Mouse (Mus musculus) liver, embryonic 16.5 days (tissue): ENCODE data around the gene Tarbp1. TPM values are rescaled to one million over a fixed set of nuclear protein-coding genes. Genes with fewer than 3 reads are reported as not detected.
"Not testable (repeated sequence)": the region's sequence is repeated elsewhere in the genome, so short reads cannot be mapped to it uniquely, and the experiment has no call there.

Experiments
- ATAC-seq: fragments of 200-750 bp; cut with Nextera tagmentation; 2 replicates; pipeline ENCODE4 v1.8.0; 2017; ENCODE audit warnings: low read depth, mild to moderate bottlenecking, moderate number of reproducible peaks, moderate library complexity
- H3K27ac ChIP-seq: fragments of 300-500 bp; sonication (generic); 2 replicates; pipeline ENCODE4 v1.5.1; 2014; ENCODE audit warnings: mild to moderate bottlenecking, low read length
- H3K27me3 ChIP-seq: fragments of 300-500 bp; sonication (generic); 2 replicates; pipeline ENCODE4 v1.6.1; 2014; ENCODE audit warnings: low read depth, low read length, mixed read lengths; ENCODE audit not compliant: control insufficient read depth, insufficient read depth
- H3K36me3 ChIP-seq: fragments of 300-500 bp; sonication (generic); 2 replicates; pipeline ENCODE4 v1.6.1; 2014; ENCODE audit warnings: mild to moderate bottlenecking; ENCODE audit not compliant: control insufficient read depth, insufficient read depth
- H3K4me1 ChIP-seq: fragments of 300-500 bp; sonication (generic); 2 replicates; pipeline ENCODE4 v1.6.1; 2014; ENCODE audit warnings: low read depth, low read length, mixed read lengths; ENCODE audit not compliant: control insufficient read depth
- H3K4me2 ChIP-seq: fragments of 300-500 bp; sonication (generic); 2 replicates; pipeline ENCODE4 v1.6.1; 2014; ENCODE audit warnings: low read depth, low read length, mixed read lengths
- H3K4me3 ChIP-seq: fragments of 300-500 bp; sonication (generic); 2 replicates; pipeline ENCODE4 v1.5.1; 2014; ENCODE audit warnings: low read depth, mild to moderate bottlenecking, low read length
- H3K9ac ChIP-seq: fragments of 300-500 bp; sonication (generic); 2 replicates; pipeline ENCODE4 v1.6.1; 2014; ENCODE audit warnings: low read depth, low read length
- H3K9me3 ChIP-seq: fragments of 300-500 bp; sonication (generic); replicated peaks from 2 replicates; pipeline ENCODE4 v1.6.1; 2016; ENCODE audit warnings: low read length; ENCODE audit not compliant: control insufficient read depth
- WGBS: fragments of 180-500 bp; shearing (Covaris S2); extraction: QIAGEN DNeasy Blood & Tissue Kit; methylation state at CpG from one replicate; pipeline ENCODE4 v1.1.7; 2014; ENCODE audit not compliant: insufficient replicate concordance; 5-methylcytosine and 5-hydroxymethylcytosine counted together
- polyA plus RNA-seq: library from polyadenylated mRNA; unstranded; fragments of >200 nt; fragmentation: Nextera tagmentation; extraction: Ambion mirVana; gene quantifications from 2 replicates; pipeline ENCODE4 v1.2.1, GENCODE M21; 2015

The Tarbp1 gene
- polyA plus RNA-seq, 1 experiment from 2014 or later, result 1.3 TPM

DNA sequence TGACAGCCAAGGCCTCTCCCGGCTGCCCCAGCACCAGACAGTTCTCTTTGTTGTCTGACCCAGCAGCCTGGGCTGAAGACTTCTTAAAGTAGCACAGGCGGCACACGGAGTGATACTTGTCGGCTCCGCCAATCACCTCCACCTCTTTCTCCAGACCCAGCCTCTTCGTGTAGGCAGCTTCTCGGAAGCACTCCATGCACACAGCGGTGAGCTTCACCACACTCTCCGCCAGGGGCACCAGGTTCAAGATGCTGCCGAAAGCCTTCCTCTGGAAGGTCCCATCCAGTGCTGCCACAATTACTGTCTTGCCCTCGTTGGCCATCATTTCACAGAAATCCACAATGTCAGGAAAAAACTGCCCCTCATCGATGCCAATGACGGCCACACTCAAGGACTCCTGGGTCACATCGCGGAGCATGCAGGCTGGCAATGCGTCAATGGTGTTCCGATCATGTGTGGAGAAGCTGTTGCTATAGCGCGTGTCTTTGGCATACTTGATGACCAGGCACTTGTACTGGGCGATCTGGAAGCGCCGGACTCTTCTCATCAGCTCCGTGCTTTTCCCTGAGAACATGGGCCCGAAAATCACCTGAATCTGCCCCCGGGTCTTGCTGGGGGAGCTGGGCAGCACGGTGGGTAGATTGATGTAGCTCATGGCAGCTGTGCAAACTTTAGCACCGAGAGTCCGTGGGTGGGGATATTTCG, 1.4 kb upstream of the Tarbp1 start:
- WGBS, result 45% methylated on average over 29 of the region's 29 CpGs

DNA sequence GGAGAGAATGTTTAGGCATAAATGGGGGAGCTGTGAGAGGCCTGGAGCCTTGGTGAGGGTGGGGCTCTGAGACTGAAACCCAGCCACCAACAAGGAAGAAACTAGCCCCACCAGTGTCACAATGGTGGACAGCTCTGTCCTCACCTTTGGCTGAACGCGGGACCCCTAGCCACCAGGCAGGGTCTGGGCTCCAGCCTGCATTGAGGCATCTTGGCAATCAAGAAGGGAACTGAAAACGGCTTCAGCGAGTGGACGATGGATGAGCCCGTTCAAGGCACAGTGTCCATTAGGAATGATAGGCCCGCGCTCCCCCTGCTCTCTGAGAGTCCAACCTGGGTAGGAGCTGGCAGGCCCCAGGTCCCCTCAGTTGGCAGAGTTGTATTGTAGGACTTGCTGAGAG, 873 bp upstream of the Tarbp1 start:
- H3K4me3 ChIP-seq, H3K9ac ChIP-seq, H3K27me3 ChIP-seq, H3K4me2 ChIP-seq, ATAC-seq, H3K36me3 ChIP-seq, H3K27ac ChIP-seq, H3K9me3 ChIP-seq: not testable (repeated sequence)
- 58% methylated on average over 8 of the region's 8 CpGs for WGBS
- peaks cover 10% of the 10 kb centered on the region for H3K4me1 ChIP-seq

More for the DNA sequence above, 1.4 kb upstream of the Tarbp1 start:
- H3K4me1 ChIP-seq, result peaks cover 10% of the 10 kb centered on the region
- H3K9me3 ChIP-seq, H3K4me3 ChIP-seq, H3K27ac ChIP-seq, H3K9ac ChIP-seq, H3K27me3 ChIP-seq, H3K36me3 ChIP-seq, ATAC-seq, H3K4me2 ChIP-seq: not testable (repeated sequence)

DNA sequence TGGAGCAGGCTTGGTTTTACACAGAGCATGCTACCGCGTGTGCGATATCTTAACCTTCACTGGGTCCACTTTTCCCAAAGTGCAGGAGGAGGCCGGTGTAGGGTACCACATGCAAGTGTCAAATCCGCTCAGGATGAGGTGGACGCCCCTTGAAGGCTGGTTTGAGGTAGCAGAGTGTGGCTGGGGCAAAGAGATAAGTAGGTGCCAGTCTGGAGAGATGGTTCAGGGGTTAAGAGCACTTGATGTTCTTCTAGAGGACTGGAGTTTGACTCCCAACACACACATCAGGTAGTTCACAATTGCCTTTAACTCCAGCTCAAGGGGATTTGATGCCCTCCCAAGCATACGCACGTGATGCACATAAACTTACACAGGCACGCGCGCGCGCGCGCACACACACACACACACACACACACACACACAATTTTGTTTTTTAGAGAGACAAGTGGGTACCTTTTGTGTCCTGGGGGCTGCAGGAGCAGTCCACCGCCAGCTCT, 1.0 kb downstream of the Tarbp1 start:
- Histone ChIP-seq H3K27ac (peak overlapping the region; percentile 29), H3K4me1 (peaks cover 9% of the 10 kb centered on the region), H3K36me3 (no peaks in the 10 kb centered on the region), H3K9me3 (no peaks in the 10 kb centered on the region), H3K4me3 (peak overlapping the region; percentile 76), H3K9ac (peak overlapping the region; percentile 71), H3K27me3 (peaks cover 3% of the 10 kb centered on the region), H3K4me2 (peak overlapping the region; percentile 80)
- ATAC-seq, result peak; percentile 60
- 7% methylated on average over 16 of the region's 16 CpGs for WGBS

DNA sequence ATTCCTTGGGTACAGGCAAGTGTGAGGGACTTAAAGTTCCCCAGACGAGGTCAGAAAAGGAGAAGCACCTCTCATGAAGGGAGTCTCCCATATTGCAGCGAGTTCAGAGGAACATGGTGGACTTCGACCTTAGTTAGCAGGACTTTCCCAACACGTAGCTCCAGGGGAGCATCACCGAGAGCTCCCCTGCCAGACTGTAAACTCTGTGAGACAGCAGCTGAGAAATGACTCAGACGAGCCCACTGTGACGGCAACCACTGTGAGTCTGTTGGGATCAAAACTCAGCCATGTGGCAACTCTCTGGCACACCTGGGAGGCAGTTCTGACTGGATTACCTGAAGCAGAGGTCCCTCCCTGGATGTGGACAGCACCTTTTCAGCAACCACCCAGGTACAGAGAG, 10.8 kb downstream of the Tarbp1 start:
- no peaks in the 10 kb centered on the region for H3K9me3 ChIP-seq
- 59% methylated on average over 7 of the region's 7 CpGs for WGBS
- peaks cover 7% of the 10 kb centered on the region for H3K36me3 ChIP-seq
- no peak overlapping the region for H3K9ac ChIP-seq
- no peak overlapping the region for H3K4me2 ChIP-seq
- H3K4me3 ChIP-seq, result no peak overlapping the region
- peak; percentile 56 for ATAC-seq
- H3K4me1 ChIP-seq, result peaks cover 4% of the 10 kb centered on the region; the same call in 1 of the 2 replicates
- no peak overlapping the region for H3K27ac ChIP-seq
- H3K27me3 ChIP-seq, result no peaks in the 10 kb centered on the region

DNA sequence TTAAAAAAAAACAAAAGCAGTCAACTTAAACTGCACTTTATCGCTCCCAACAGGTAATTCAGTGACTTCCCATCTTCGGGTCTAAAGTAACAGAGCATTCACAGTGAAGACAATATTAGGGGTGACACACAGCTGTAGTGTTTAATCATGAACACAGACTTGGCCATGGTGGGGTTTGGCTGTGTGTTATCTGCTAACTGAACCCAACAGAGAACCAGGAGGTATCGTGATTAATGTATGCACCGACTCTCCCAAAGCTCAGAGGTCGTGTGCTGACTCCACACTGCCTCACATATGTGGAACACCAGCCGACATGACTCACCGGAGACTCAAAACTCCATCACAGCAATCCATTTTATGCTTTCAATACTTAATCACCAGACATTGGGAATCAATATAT, 13.1 kb downstream of the Tarbp1 start:
- ATAC-seq, result peak; percentile 63
- no peak overlapping the region for H3K4me3 ChIP-seq
- no peaks in the 10 kb centered on the region for H3K9me3 ChIP-seq
- H3K4me2 ChIP-seq, result no peak overlapping the region
- H3K27me3 ChIP-seq, result no peaks in the 10 kb centered on the region
- peaks cover 7% of the 10 kb centered on the region for H3K36me3 ChIP-seq
- H3K9ac ChIP-seq, result no peak overlapping the region
- H3K27ac ChIP-seq, result no peak overlapping the region
- peaks cover 4% of the 10 kb centered on the region; the same call in 1 of the 2 replicates for H3K4me1 ChIP-seq
- WGBS, result 55% methylated on average over 7 of the region's 7 CpGs

DNA sequence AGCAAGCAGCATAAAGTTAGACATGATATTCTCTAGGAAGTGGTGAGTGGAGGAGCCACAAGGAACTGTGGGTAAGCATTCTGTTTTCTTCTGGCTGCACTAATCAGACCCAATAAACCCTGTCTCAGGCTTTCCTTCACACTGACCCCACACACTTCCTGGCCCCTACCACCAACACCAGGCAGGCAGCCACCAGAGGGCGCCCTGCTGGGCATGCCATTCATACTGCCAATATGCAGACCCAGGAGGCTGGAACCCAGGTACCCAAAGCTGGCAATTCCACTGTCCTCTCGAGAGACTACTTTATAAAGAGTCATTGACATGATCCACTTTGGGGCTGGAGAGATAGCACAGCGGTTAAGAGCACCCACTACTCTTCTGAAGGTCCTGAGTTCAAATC, 14.6 kb downstream of the Tarbp1 start:
- Histone ChIP-seq H3K4me3 (no peak overlapping the region), H3K27me3 (no peaks in the 10 kb centered on the region), H3K9me3 (no peaks in the 10 kb centered on the region), H3K27ac (no peak overlapping the region), H3K4me1 (peaks cover 4% of the 10 kb centered on the region; the same call in 1 of the 2 replicates), H3K4me2 (no peak overlapping the region), H3K9ac (no peak overlapping the region), H3K36me3 (peaks cover 4% of the 10 kb centered on the region)
- ATAC-seq, result no peak
- 46% methylated on average over 3 of the region's 3 CpGs for WGBS

DNA sequence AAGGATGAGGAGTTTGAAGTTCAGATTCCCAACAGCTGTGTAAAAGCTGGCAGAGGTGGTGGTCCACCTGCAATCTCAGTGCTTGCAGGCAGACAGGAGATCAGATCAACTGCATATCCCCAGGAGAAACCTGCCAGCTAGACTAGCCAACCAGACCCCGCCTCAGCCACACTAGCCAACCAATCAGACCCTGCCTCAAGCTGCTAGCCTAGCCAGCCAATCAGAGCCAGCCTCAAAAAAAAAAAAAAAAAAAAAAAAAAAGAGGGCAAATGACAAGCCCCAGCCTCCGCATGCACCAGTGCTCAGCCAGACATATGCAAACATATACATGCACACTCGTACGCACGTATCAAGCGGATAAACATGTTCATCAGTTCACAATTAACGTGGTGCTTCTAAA, 19.5 kb downstream of the Tarbp1 start:
- Histone ChIP-seq H3K27me3 (no peaks in the 10 kb centered on the region), H3K36me3 (peaks cover 16% of the 10 kb centered on the region)
- ATAC-seq, result no peak

DNA sequence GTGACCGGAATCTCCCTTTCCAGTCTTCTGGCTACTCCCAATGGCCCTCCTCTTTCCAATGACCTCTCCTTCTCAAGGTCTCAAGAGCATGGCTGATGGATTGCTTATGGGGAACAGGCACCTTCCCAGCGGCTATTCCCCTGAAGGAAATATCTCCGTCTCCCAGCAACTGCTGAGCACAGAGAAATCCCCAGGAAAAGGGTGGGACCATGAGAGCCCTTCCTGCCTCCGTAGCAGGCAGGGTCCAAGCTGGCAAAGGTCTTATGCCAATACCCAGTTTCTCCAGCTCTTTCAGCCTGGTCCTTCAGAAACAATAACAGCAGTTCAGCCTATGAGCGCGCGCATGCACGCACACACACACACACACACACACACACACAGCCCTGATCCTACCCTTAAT, 23.7 kb downstream of the Tarbp1 start:
- no peaks in the 10 kb centered on the region for H3K27me3 ChIP-seq
- H3K4me2 ChIP-seq, result no peak overlapping the region
- ATAC-seq, result no peak
- WGBS, result 83% methylated on average over 8 of the region's 8 CpGs
- no peak overlapping the region for H3K27ac ChIP-seq
- no peaks in the 10 kb centered on the region for H3K4me1 ChIP-seq
- peaks cover 15% of the 10 kb centered on the region for H3K36me3 ChIP-seq
- no peaks in the 10 kb centered on the region for H3K9me3 ChIP-seq
- no peak overlapping the region for H3K9ac ChIP-seq
- H3K4me3 ChIP-seq, result no peak overlapping the region

More for the DNA sequence above, 19.5 kb downstream of the Tarbp1 start:
- Histone ChIP-seq H3K4me3 (no peak overlapping the region), H3K4me2 (no peak overlapping the region), H3K4me1 (no peaks in the 10 kb centered on the region), H3K27ac (no peak overlapping the region), H3K9ac (no peak overlapping the region), H3K9me3 (no peaks in the 10 kb centered on the region)
- WGBS, result 73% methylated on average over 7 of the region's 7 CpGs

DNA sequence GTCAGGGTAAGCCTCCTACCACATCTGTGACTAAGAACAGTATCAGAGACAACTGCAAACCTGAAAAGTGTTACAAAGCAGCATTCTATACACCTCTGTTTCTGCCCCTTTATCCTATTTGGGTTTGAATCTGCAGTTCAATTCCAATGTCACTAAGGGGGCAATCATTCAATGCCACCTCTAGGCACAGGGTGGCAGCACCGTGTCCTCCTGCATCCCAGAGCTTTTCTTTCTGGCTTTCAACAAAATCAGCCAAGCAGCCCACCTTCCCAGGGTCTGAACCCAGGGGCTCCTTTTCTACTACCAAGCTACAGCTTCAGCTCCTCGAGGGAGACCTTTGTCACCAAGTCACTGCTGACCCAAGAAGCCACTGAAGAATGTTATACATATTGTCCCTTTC, 35.9 kb downstream of the Tarbp1 start:
- 64% methylated on average over 2 of the region's 2 CpGs for WGBS
- Histone ChIP-seq H3K27ac (no peak overlapping the region), H3K4me2 (no peak overlapping the region), H3K27me3 (no peaks in the 10 kb centered on the region), H3K4me3 (no peak overlapping the region), H3K9ac (no peak overlapping the region), H3K4me1 (no peaks in the 10 kb centered on the region), H3K36me3 (peaks cover 6% of the 10 kb centered on the region), H3K9me3 (no peaks in the 10 kb centered on the region)
- no peak for ATAC-seq
